Mouse (Mus musculus): ENCODE results near the gene 6030452D12Rik. TPM values are rescaled to one million over a fixed set of nuclear protein-coding genes. Genes with fewer than 3 reads are reported as not detected.

6030452D12Rik gene
- not detected in 2 replicates for polyA plus RNA-seq (2014; fragmentation: Nextera tagmentation; extraction: Ambion mirVana)

DNA sequence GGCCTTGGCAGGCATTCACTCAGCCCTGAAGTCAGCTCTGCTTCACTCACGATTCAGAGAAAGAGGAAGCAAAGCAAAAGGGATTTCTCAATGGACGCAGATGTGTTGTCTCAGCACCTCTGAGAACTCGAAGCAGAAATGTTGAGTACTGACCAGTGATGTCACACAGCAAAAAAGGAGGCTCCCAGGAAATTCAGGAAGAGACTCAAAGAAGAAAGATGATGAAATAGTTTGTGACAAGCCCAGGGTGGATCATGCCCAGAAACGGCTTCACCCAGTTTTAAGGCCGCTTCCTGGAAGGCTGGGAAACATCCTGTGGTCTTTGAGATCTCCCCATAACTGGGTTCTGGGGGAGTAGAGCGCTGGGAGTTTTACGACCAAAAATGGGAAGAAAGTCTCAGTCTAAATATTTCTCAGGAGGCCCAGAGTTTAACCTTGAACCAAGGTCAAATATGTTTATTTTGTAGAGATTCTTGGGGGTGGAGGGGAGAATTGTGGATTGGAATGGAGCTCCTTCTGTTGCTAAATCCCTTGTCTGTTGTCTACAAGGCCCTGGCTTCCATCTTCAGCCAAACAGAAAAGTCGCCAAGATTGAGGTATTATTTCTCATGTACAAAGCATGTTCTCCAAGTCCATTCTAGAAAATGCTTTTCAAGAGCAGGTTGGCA lies at the start of gene 6030452D12Rik:
6030452D12Rik (plus strand) TSS at position 505 of the 668 bp plus-strand sequence.
- peak within 1 kb of the TSS; percentile 75 for H3K27ac ChIP-seq (ENCODE audit: low read length)
- H3K9me3 ChIP-seq (ENCODE audit: control insufficient read depth, low read depth, low read length), result no peaks in the 10 kb centered on the region; the same call in 1 of the 2 replicates
- H3K4me2 ChIP-seq (replicated peaks; ENCODE audit: low read depth, low read length), result no peak within 1 kb of the TSS
- 40% methylated on average over 8 of the region's 8 CpGs for WGBS
- H3K4me1 ChIP-seq (ENCODE audit: control insufficient read depth, insufficient read depth, low read length), result peaks cover 6% of the 10 kb centered on the region; the same call in 1 of the 2 replicates
- no peak within 1 kb of the TSS for H3K4me3 ChIP-seq (ENCODE audit: low read depth, low read length)
- no peak for ATAC-seq (ENCODE audit: insufficient number of reproducible peaks, insufficient read depth, low FRiP score, low read depth)
- H3K36me3 ChIP-seq (ENCODE audit: control insufficient read depth, insufficient read depth, low read length), result no peaks in the 10 kb centered on the region
- H3K27me3 ChIP-seq (ENCODE audit: control insufficient read depth, insufficient read depth, low read length), result no peaks in the 10 kb centered on the region
- no peak within 1 kb of the TSS for H3K9ac ChIP-seq (replicated peaks; ENCODE audit: low read depth, low read length)

GRCm38 (mm10) chr8:106451301-106452085 lies 48.8 kb upstream of the 6030452D12Rik start:
- Histone ChIP-seq H3K4me2 (replicated peaks; ENCODE audit: low read depth, low read length) (no peak overlapping the region), H3K9ac (replicated peaks; ENCODE audit: low read depth, low read length) (no peak overlapping the region), H3K27ac (ENCODE audit: low read length) (no peak overlapping the region), H3K4me1 (ENCODE audit: control insufficient read depth, insufficient read depth, low read length) (0 out of 2 replicates have a peak, but pooled peaks cover 2% of the 10 kb centered on the region), H3K36me3 (ENCODE audit: control insufficient read depth, insufficient read depth, low read length) (no peaks in the 10 kb centered on the region), H3K9me3 (ENCODE audit: control insufficient read depth, low read depth, low read length) (no peaks in the 10 kb centered on the region), H3K4me3 (ENCODE audit: low read depth, low read length) (no peak overlapping the region), H3K27me3 (ENCODE audit: control insufficient read depth, insufficient read depth, low read length) (no peaks in the 10 kb centered on the region)
- no peak for ATAC-seq (ENCODE audit: insufficient number of reproducible peaks, insufficient read depth, low FRiP score, low read depth)
- 64% methylated on average over 6 of the region's 6 CpGs for WGBS

DNA sequence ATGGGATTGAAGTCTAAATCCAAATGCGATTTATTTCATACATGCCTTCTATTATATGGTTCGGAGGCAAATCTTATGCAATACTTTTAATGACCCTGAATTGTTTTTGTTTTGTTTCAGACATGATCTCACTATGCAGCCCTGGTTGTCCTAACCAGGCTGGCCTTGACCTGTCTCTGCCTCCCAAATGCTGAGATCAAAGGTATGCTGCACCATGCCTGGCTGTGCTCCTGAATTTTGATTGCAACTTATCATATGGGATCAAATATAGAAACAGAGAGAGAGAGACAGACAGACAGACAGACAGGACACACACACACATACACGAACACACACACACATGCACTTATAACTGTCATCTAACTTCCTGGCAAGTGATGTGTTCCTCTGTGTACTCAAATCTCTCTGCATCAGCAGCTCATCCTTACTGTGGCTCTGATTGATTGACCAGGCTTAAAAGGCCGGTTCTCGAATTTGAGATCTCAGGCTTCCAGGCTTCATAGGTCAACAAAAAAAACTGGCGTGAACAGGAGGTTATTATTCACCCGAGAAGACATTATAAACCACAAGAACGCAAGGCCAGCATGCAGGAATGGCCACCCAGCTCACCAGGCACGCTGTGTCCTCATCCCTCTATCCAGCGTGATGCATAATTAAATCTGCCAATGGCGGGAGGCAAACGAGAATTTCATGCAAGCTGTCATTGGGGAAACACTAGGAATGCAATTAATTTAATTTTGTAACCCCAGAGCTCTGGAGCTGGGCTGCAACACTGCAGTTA lies 47.4 kb upstream of the 6030452D12Rik start:
- H3K4me1 ChIP-seq (ENCODE audit: control insufficient read depth, insufficient read depth, low read length), result 0 out of 2 replicates have a peak, but pooled peaks cover 2% of the 10 kb centered on the region
- no peaks in the 10 kb centered on the region for H3K27me3 ChIP-seq (ENCODE audit: control insufficient read depth, insufficient read depth, low read length)
- H3K9ac ChIP-seq (replicated peaks; ENCODE audit: low read depth, low read length), result no peak overlapping the region
- H3K36me3 ChIP-seq (ENCODE audit: control insufficient read depth, insufficient read depth, low read length), result no peaks in the 10 kb centered on the region
- no peak overlapping the region for H3K27ac ChIP-seq (ENCODE audit: low read length)
- ATAC-seq (ENCODE audit: insufficient number of reproducible peaks, insufficient read depth, low FRiP score, low read depth), result no peak
- H3K4me2 ChIP-seq (replicated peaks; ENCODE audit: low read depth, low read length), result no peak overlapping the region
- H3K4me3 ChIP-seq (ENCODE audit: low read depth, low read length), result no peak overlapping the region
- 39% methylated on average over 12 of the region's 12 CpGs for whole genome bisulfite sequencing
- H3K9me3 ChIP-seq (ENCODE audit: control insufficient read depth, low read depth, low read length), result no peaks in the 10 kb centered on the region

GRCm38 (mm10) chr8:106454036-106454435 lies 46.3 kb upstream of the 6030452D12Rik start:
- Histone ChIP-seq H3K27me3 (ENCODE audit: control insufficient read depth, insufficient read depth, low read length) (no peaks in the 10 kb centered on the region), H3K4me1 (ENCODE audit: control insufficient read depth, insufficient read depth, low read length) (0 out of 2 replicates have a peak, but pooled peaks cover 2% of the 10 kb centered on the region), H3K27ac (ENCODE audit: low read length) (no peak overlapping the region), H3K9ac (replicated peaks; ENCODE audit: low read depth, low read length) (no peak overlapping the region), H3K9me3 (ENCODE audit: control insufficient read depth, low read depth, low read length) (no peaks in the 10 kb centered on the region), H3K36me3 (ENCODE audit: control insufficient read depth, insufficient read depth, low read length) (no peaks in the 10 kb centered on the region), H3K4me3 (ENCODE audit: low read depth, low read length) (no peak overlapping the region), H3K4me2 (replicated peaks; ENCODE audit: low read depth, low read length) (no peak overlapping the region)
- WGBS, result 59% methylated on average over 11 of the region's 11 CpGs
- ATAC-seq (ENCODE audit: insufficient number of reproducible peaks, insufficient read depth, low FRiP score, low read depth), result no peak

DNA sequence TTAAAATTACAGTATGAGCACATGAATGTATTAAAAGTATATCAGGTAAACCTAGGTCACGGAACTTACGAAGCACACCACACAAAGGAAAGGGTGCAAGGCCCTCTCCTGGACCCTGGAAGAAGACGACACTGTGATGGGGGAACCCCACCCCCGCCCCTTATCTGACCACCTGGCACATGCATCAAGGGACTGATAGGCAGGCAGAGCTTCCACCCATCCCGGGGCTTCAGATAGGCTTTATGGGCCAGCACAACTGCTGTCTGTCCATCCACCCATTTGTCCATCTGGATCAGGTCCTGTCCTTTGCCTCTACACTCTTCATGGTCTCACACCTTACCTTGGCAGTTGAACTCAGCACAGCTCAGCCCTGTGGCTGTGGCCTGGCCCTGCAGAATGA lies 38.2 kb upstream of the 6030452D12Rik start:
- WGBS, result 50% methylated on average over 5 of the region's 5 CpGs
- H3K9me3 ChIP-seq (ENCODE audit: control insufficient read depth, low read depth, low read length), result no peaks in the 10 kb centered on the region
- no peak for ATAC-seq (ENCODE audit: insufficient number of reproducible peaks, insufficient read depth, low FRiP score, low read depth)
- no peaks in the 10 kb centered on the region for H3K4me1 ChIP-seq (ENCODE audit: control insufficient read depth, insufficient read depth, low read length)
- H3K36me3 ChIP-seq (ENCODE audit: control insufficient read depth, insufficient read depth, low read length), result no peaks in the 10 kb centered on the region
- no peak overlapping the region for H3K4me2 ChIP-seq (replicated peaks; ENCODE audit: low read depth, low read length)
- no peak overlapping the region for H3K4me3 ChIP-seq (ENCODE audit: low read depth, low read length)
- no peak overlapping the region for H3K27ac ChIP-seq (ENCODE audit: low read length)
- H3K27me3 ChIP-seq (ENCODE audit: control insufficient read depth, insufficient read depth, low read length), result no peaks in the 10 kb centered on the region
- H3K9ac ChIP-seq (replicated peaks; ENCODE audit: low read depth, low read length), result no peak overlapping the region

- no peak overlapping the region for H3K27ac ChIP-seq (ENCODE audit: low read length)
- no peaks in the 10 kb centered on the region for H3K9me3 ChIP-seq (ENCODE audit: control insufficient read depth, low read depth, low read length)
- H3K27me3 ChIP-seq (ENCODE audit: control insufficient read depth, insufficient read depth, low read length), result no peaks in the 10 kb centered on the region
- no peak for ATAC-seq (ENCODE audit: insufficient number of reproducible peaks, insufficient read depth, low FRiP score, low read depth)
- no peak overlapping the region for H3K4me2 ChIP-seq (replicated peaks; ENCODE audit: low read depth, low read length)
- H3K4me3 ChIP-seq (ENCODE audit: low read depth, low read length), result no peak overlapping the region
- H3K9ac ChIP-seq (replicated peaks; ENCODE audit: low read depth, low read length), result no peak overlapping the region
- 83% methylated on average over 6 of the region's 6 CpGs for WGBS
- H3K36me3 ChIP-seq (ENCODE audit: control insufficient read depth, insufficient read depth, low read length), result no peaks in the 10 kb centered on the region
- H3K4me1 ChIP-seq (ENCODE audit: control insufficient read depth, insufficient read depth, low read length), result no peaks in the 10 kb centered on the region
Measured at GRCm38 (mm10) chr8:106463795-106464194, 36.5 kb upstream of the 6030452D12Rik start.

DNA sequence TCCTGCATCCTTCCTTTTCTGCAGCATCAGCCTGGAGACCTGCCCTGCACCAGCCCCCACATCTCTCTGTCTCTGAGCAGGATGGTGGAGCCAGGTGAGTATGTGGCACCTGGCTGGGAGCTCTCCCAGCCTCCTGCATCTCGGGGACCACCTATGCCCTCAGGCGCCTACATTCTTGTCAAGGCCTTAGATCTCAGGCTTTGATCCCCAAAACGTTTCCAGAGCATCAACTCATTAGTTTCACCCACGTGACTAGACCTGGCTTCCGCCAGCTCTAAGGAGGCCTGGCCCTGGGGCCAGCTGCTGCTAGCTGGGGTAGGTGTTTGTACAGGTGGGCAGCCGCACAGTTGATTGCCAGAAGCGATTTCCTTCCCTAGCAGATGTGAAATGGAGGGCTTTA lies 30.8 kb upstream of the 6030452D12Rik start:
- WGBS, result 39% methylated on average over 7 of the region's 7 CpGs
- no peaks in the 10 kb centered on the region for H3K9me3 ChIP-seq (ENCODE audit: control insufficient read depth, low read depth, low read length)
- H3K4me1 ChIP-seq (ENCODE audit: control insufficient read depth, insufficient read depth, low read length), result no peaks in the 10 kb centered on the region
- no peak overlapping the region for H3K27ac ChIP-seq (ENCODE audit: low read length)
- H3K27me3 ChIP-seq (ENCODE audit: control insufficient read depth, insufficient read depth, low read length), result no peaks in the 10 kb centered on the region
- no peak overlapping the region for H3K4me3 ChIP-seq (ENCODE audit: low read depth, low read length)
- ATAC-seq (ENCODE audit: insufficient number of reproducible peaks, insufficient read depth, low FRiP score, low read depth), result no peak
- H3K9ac ChIP-seq (replicated peaks; ENCODE audit: low read depth, low read length), result no peak overlapping the region
- H3K4me2 ChIP-seq (replicated peaks; ENCODE audit: low read depth, low read length), result no peak overlapping the region
- H3K36me3 ChIP-seq (ENCODE audit: control insufficient read depth, insufficient read depth, low read length), result no peaks in the 10 kb centered on the region

DNA sequence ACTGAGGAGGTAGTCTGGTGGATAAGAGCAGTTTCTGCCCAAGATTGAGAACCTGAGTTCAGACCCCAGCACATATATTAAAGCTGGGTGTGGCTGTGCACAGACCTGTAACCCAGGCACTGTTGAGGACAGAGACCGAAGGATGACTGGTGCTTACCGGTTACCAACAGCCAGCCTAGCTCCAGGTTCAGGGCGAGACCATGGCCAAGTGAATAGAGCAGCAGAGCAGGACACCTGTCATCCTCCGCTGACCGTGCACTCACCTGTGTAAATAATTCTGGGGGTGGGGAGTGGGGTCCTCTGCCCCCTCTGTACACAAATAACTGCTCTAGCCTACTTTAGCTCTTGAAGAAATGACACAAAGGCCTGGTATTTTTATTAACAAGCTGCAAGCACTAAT lies 26.3 kb upstream of the 6030452D12Rik start:
- Histone ChIP-seq H3K36me3 (ENCODE audit: control insufficient read depth, insufficient read depth, low read length) (no peaks in the 10 kb centered on the region), H3K27ac (ENCODE audit: low read length) (no peak overlapping the region), H3K4me1 (ENCODE audit: control insufficient read depth, insufficient read depth, low read length) (no peaks in the 10 kb centered on the region), H3K27me3 (ENCODE audit: control insufficient read depth, insufficient read depth, low read length) (no peaks in the 10 kb centered on the region), H3K4me3 (ENCODE audit: low read depth, low read length) (no peak overlapping the region), H3K4me2 (replicated peaks; ENCODE audit: low read depth, low read length) (no peak overlapping the region), H3K9ac (replicated peaks; ENCODE audit: low read depth, low read length) (no peak overlapping the region), H3K9me3 (ENCODE audit: control insufficient read depth, low read depth, low read length) (no peaks in the 10 kb centered on the region)
- WGBS, result 77% methylated on average over 5 of the region's 5 CpGs
- ATAC-seq (ENCODE audit: insufficient number of reproducible peaks, insufficient read depth, low FRiP score, low read depth), result no peak

All from stomach, embryonic 14.5 days (tissue).